Mouse (Mus musculus) common myeloid progenitor, adult 5-6 weeks (primary cell): ENCODE data around the gene Bmf. TPM values are rescaled to one million over a fixed set of nuclear protein-coding genes. Genes with fewer than 3 reads are reported as not detected.

Experiments
- ATAC-seq: replicated peaks from 2 replicates; pipeline ENCODE4 v1.8.0; 2016; ENCODE audit warnings: low read depth, mild to moderate bottlenecking, moderate TSS enrichment, inconsistent platforms; ENCODE audit not compliant: poor library complexity, severe bottlenecking
- total RNA-seq: library from RNA; stranded (forward); fragments of 200-1000, 187-1606 nt; gene quantifications from 2 replicates; pipeline ENCODE4 v1.2.3, GENCODE M21; 2017

Bmf gene
- total RNA-seq, 1 experiment from 2014 or later: 0.37 TPM

DNA sequence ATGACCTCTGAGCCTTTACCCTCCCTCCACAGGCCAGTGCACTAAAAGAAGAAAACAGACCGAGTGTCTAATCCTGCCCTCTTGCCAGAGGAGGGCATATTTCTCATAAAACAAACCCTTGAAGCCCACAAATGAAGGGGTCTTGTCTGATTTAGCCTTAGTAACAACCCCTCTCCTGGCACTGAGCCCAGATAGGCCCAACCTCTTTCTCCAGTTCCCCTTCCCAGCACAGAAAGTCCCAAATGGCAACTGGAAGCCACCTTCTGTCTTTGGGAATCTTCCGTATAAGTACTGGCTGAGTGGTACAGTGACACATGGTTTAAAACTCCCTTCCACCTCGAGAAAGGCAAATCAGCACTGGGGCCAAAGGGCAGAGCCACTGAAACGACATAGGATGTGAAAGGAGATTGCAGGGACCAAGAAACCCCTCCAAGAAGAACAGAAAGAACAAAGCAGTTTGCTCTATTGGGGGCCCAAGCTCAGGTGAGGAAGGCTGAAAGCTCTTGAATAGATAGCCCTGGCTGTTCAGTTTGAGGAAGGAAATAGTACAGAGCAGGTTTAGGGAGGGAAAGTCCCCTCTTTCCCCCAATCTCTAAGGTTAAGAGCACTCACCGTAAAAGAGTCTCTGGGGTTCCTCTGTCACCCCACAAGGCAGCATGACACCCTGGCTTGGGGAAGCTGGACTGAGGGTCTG is 3.2 kb downstream of the Bmf start:
- no peak for ATAC-seq

GRCm38 (mm10) chr2:118545242-118546103 is 4.0 kb downstream of the Bmf start:
- peak; percentile 38; the same call in 1 of the 2 replicates for ATAC-seq

DNA sequence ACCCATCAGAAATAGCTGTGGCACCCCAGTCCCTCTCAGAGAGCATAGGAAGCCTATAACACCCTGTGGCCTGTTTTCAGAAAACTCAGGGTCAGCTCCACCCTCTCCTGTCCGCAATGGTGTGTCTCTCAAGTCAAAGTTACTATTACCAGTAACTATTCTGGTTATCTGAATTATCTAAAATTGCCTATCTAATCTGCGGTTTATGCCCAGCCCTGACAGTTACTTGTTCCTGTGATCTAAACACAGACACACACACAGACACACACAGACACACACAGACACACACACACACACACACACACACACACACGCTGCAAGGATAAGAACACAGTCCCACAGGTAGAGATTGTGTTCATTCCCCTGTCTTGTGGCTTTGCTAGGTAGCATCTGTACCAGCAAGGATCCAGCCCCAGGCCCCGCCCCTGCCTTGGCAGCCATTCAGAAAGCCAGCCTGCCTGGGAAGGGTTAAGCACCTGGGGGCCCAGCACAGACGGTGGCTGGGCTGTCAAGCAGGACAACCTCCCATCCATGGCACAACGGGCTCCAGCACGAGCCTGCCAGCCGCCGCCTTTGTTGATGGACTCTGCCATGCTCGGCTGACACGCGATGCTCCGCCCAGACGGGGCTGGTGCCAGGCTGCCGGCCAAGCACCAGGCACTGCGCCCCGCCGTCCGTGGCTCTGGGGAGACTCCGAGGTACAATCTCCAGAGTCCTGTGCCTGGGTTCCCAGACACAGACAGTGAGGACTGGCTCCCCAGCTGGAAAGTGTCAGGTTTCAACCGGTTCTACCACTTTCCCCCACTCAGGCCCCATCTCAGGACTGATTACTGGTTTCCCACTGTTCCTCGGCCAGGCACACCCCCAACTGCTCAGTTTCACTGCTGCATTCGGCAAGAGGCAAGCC is 5.3 kb downstream of the Bmf start:
- ATAC-seq: peak; percentile 32

GRCm38 (mm10) chr2:118542971-118543573 is 6.4 kb downstream of the Bmf start:
- ATAC-seq: no peak

GRCm38 (mm10) chr2:118541716-118542115 is 7.8 kb downstream of the Bmf start:
- no peak for ATAC-seq

- peak; percentile 30 for ATAC-seq
Measured at GRCm38 (mm10) chr2:118540691-118541117, 8.8 kb downstream of the Bmf start.

- ATAC-seq: peak; percentile 45
Measured at GRCm38 (mm10) chr2:118539881-118540516, 9.5 kb downstream of the Bmf start.

- ATAC-seq: no peak
Measured at GRCm38 (mm10) chr2:118539040-118539439, 10.4 kb downstream of the Bmf start.

GRCm38 (mm10) chr2:118537226-118537625 is 12.3 kb downstream of the Bmf start:
- no peak for ATAC-seq

DNA sequence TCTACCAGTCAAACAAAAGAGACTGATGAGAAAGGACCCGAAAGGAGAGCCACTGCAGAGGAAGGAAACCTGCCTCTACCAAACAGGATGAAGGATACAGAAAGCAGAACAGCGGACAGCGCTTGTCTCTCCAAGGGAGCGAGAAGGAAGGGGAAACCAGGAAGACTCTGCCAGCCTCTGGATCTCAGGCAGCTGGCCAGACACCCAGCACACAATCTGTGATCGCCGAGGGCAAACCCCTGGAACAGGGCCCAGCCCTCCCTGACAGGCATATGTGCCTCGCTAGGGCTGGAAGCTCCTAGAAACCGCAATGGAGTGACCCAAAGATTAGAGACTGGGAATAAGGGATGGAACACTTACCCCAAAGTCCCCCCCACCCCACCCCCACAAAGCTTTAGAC is 12.9 kb downstream of the Bmf start:
- ATAC-seq: no peak; the same call in 1 of the 2 replicates

DNA sequence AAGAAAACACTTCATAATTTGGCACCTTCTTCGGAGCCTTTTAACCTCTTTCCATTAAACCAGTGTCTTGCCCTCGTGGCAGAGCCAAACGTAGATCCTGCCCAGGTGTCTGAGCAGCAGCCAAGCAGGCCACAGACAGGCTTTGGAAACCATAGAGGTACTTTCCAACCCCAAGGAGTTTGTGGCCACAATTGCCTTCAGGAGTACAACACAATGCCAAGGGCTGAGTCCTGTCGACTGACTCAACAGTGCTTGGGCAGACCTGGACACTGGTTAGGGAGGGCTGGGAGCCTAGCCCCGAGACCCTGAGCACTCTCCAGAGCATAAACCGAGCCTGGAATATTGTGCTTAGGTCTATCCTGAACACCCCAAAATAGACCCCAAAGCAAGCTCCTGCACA is 13.4 kb downstream of the Bmf start:
- ATAC-seq: no peak

GRCm38 (mm10) chr2:118533969-118534368 is 15.5 kb downstream of the Bmf start:
- peak; percentile 85 for ATAC-seq

DNA sequence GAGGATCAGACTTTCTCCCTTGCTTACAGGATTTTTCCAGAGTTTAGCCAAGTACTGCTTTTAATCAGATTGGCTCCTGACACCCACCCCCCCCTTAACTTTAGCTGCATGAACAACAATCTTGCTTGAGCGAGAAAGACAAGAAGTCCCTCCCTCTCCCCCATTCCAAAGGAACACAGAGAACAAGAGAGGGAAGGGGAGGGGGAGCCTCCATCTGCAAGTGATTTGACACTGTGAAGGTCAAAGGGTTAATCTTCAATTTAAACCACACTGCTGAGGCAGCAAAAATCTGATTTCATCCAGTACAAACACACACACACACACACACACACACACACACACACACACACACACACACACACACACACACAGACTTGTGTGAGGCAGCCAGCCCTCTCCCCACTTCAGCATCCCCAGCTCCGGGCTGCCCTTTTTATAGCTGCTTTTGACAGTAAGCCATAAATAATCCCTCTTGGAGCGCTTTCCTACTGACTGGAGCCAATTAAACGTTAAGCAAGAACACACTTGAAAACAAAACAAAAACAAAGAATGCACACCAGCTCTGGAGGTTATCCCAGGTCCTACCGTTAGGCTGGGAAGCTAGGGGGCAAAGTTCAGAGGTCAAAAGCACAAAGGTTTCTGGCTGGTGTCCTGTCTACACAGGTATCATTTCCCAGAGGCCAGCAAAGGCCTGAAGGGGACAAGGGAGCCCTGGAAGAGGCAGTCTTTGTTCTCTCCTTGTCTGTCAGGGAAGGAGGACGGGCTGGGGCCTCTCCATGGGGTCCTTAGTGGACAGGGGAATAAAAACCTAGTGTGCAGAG is 16.4 kb downstream of the Bmf start:
- no peak for ATAC-seq

- ATAC-seq: no peak
Measured at GRCm38 (mm10) chr2:118532401-118532800, 17.1 kb downstream of the Bmf start.

GRCm38 (mm10) chr2:118529466-118530181 is 19.9 kb downstream of the Bmf start:
- ATAC-seq: no peak

GRCm38 (mm10) chr2:118526545-118526944 is 22.9 kb downstream of the Bmf start:
- ATAC-seq: no peak

GRCm38 (mm10) chr2:118524811-118525210 is 24.7 kb downstream of the Bmf start:
- ATAC-seq: no peak

DNA sequence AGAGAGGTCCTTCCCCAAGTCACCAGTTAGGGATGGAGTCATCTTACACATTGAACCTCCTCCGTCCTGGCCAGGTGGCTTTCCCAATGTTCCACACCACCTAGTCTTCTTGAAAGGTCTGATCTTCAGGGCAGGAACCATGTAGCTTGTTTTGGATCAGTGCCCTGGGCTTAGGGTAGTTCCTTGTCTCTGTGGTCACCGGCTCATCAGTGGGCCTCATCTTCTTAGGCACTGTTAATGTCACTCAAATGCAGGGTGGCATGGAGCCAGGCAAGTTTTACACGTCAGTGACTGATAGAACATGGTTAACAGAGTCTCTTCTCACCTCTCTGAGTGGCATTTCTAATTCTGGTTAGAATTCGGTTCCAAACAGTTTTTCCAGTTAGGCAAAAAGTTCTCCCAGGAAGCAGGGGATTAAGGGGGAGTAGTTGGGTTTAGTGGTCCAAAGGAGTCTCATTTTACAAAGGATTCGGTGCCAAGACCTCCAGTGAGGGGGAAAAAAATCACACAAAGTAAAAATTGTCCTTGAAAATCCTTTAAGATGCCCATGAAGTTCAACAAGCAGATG is 26.2 kb downstream of the Bmf start:
- ATAC-seq: peak; percentile 33; the same call in 1 of the 2 replicates
